Mouse (Mus musculus) hindbrain, embryonic 16.5 days (tissue): ENCODE data around the gene Chga. TPM values are rescaled to one million over a fixed set of nuclear protein-coding genes. Genes with fewer than 3 reads are reported as not detected.

ENCODE experiments used
- ATAC-seq: fragments of 200-750 bp; cut with Nextera tagmentation; 2 replicates; pipeline ENCODE4 v1.8.0; 2017; ENCODE audit warnings: moderate TSS enrichment, moderate library complexity
- H3K27ac ChIP-seq: fragments of 300-500 bp; sonication (generic); 2 replicates; pipeline ENCODE4 v1.5.1; 2014; ENCODE audit warnings: low read depth, mild to moderate bottlenecking, control low read depth, low read length, moderate library complexity
- H3K27me3 ChIP-seq: fragments of 300-500 bp; sonication (generic); replicated peaks from 2 replicates; pipeline ENCODE4 v1.6.1; 2014; ENCODE audit warnings: low read length; ENCODE audit not compliant: control insufficient read depth, insufficient read depth
- H3K36me3 ChIP-seq: fragments of 300-500 bp; sonication (generic); 2 replicates; pipeline ENCODE4 v1.6.1; 2014; ENCODE audit warnings: mild to moderate bottlenecking, low read length, moderate library complexity, mixed read lengths; ENCODE audit not compliant: control insufficient read depth, insufficient read depth
- H3K4me1 ChIP-seq: fragments of 300-500 bp; sonication (generic); 2 replicates; pipeline ENCODE4 v1.6.1; 2014; ENCODE audit warnings: low read depth, low read length; ENCODE audit not compliant: control insufficient read depth, insufficient read depth
- H3K4me2 ChIP-seq: fragments of 300-500 bp; sonication (generic); 2 replicates; pipeline ENCODE4 v1.6.1; 2014; ENCODE audit warnings: mild to moderate bottlenecking, low read length, control low read depth, moderate library complexity
- H3K4me3 ChIP-seq: fragments of 300-500 bp; sonication (generic); 2 replicates; pipeline ENCODE4 v1.5.1; 2014; ENCODE audit warnings: mild to moderate bottlenecking, low read length, control low read depth, moderate library complexity
- H3K9ac ChIP-seq: fragments of 300-500 bp; sonication (generic); 2 replicates; pipeline ENCODE4 v1.6.1; 2014; ENCODE audit warnings: low read depth, mild to moderate bottlenecking, control low read depth, low read length, moderate library complexity
- H3K9me3 ChIP-seq: fragments of 300-500 bp; sonication (generic); 2 replicates; pipeline ENCODE4 v1.6.1; 2014; ENCODE audit warnings: mild to moderate bottlenecking, low read length, moderate library complexity; ENCODE audit not compliant: control insufficient read depth
- WGBS: fragments of 180-500 bp; shearing (Covaris S2); extraction: QIAGEN DNeasy Blood & Tissue Kit; methylation state at CpG from one replicate; pipeline ENCODE4 v1.1.7; 2014; 5-methylcytosine and 5-hydroxymethylcytosine counted together
- polyA plus RNA-seq: library from polyadenylated mRNA; unstranded; fragments of >200 nt; fragmentation: Nextera tagmentation; extraction: Ambion mirVana; gene quantifications from 2 replicates; pipeline ENCODE4 v1.2.1, GENCODE M21; 2015

Gene Chga
- polyA plus RNA-seq, 1 experiment from 2014 or later = 224 TPM

DNA sequence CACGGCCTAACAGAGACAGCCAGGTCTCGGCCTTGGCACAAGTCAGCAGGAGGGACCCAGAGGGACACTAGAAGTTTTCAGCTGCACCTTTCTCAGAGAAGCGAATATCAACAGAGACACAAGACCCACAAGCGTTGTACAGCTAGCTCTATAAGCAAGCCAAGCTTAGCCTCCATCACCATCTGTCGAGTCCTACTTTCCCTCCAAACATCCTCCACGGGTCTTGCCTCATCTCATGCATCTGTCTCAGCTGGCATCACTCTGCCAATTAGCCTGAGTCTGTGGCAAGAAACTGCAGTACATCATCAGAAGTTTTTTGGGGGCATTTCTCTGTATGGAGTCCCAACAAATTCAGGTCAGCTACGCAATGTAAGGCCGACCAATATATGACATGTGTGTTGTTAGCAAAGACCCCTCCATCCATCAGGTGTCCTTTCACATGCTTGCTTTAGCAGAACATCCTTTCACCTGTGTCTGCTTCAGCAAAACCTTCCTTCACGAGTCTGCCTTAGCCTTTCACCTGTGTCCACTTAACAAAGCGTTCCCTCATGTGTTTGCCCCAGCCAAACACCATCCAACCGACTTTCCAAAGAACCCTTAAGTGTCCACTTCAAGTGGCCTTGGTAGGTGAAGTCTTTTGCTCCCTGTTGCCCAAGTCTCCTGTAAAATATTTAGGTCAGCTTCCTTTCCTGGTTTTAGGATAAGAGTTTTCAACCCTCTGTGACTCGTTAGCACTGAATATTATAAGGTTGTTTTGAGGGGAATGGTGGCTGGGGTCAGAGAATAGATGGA is 34.6 kb upstream of the Chga start:
- WGBS = 91% methylated on average over 12 of the region's 12 CpGs
- no peak overlapping the region for H3K4me3 ChIP-seq
- H3K9ac ChIP-seq = no peak overlapping the region
- no peak for ATAC-seq
- H3K36me3 ChIP-seq = no peaks in the 10 kb centered on the region
- H3K4me1 ChIP-seq = 0 out of 2 replicates have a peak, but pooled peaks cover 5% of the 10 kb centered on the region
- H3K27me3 ChIP-seq = no peaks in the 10 kb centered on the region
- no peaks in the 10 kb centered on the region for H3K9me3 ChIP-seq
- no peak overlapping the region for H3K4me2 ChIP-seq
- no peak overlapping the region for H3K27ac ChIP-seq

DNA sequence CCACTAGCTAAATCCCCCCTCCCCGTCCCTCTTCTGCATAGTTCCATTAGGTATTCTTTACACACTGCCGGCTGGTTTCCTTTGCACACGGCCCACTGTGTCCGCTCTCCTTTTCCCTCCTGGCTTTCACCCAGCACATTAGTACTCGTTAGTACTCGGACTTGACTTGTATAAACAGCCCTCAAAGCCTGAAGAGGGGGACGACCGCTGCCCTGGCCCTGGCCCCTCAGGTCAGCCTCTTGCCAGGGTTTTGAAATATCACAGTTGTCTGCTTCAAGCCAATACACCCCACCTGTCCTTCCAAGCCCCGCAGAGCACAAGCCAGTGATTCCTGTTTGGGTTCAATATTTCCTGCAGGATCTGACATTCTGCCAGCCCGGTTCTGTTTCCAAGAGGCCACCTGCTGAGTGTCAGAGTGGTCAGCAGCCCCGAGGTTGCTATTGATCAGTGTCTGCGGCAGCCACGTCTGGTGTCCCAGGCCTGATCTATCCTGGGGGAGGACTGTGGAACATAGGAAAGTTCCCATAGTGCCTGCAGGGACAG is 32.9 kb upstream of the Chga start:
- H3K27me3 ChIP-seq = no peaks in the 10 kb centered on the region; the same call in 1 of the 2 replicates
- ATAC-seq = peak; percentile 68
- no peak overlapping the region for H3K9ac ChIP-seq
- no peaks in the 10 kb centered on the region for H3K36me3 ChIP-seq
- WGBS = 34% methylated on average over 13 of the region's 13 CpGs
- no peak overlapping the region for H3K4me2 ChIP-seq
- H3K4me3 ChIP-seq = no peak overlapping the region
- no peak overlapping the region for H3K27ac ChIP-seq
- no peaks in the 10 kb centered on the region for H3K9me3 ChIP-seq
- 0 out of 2 replicates have a peak, but pooled peaks cover 5% of the 10 kb centered on the region for H3K4me1 ChIP-seq

DNA sequence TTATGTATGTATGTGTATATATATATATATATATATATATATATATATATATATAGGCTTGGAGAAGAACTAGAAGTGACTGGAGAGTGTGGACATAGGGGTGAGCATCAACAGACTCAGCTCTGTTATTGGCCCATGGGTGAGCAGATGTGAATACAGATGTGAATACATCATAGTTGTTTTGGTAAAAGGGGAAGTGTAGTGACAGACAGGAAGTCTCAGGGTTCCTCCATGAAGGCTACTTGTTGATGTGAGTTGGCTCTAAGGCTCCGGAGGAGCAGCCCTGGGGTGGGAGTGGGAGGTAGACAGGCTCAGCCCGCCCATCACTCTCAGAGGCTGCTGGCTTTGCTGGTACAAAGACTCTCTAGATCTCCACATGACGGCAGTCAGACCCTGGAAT is 30.6 kb upstream of the Chga start:
- no peak for ATAC-seq
- Histone ChIP-seq H3K4me1 (0 out of 2 replicates have a peak, but pooled peaks cover 5% of the 10 kb centered on the region), H3K4me2 (no peak overlapping the region), H3K9me3 (no peaks in the 10 kb centered on the region), H3K4me3 (no peak overlapping the region), H3K36me3 (no peaks in the 10 kb centered on the region), H3K27me3 (no peaks in the 10 kb centered on the region; the same call in 1 of the 2 replicates), H3K27ac (no peak overlapping the region), H3K9ac (no peak overlapping the region)
- WGBS = 77% methylated on average over 3 of the region's 3 CpGs

- no peak for ATAC-seq
- no peaks in the 10 kb centered on the region for H3K9me3 ChIP-seq
- WGBS = 28% methylated on average over 6 of the region's 6 CpGs
- H3K36me3 ChIP-seq = no peaks in the 10 kb centered on the region
- H3K4me1 ChIP-seq = 0 out of 2 replicates have a peak, but pooled peaks cover 5% of the 10 kb centered on the region
- no peak overlapping the region for H3K4me2 ChIP-seq
- H3K4me3 ChIP-seq = no peak overlapping the region
- H3K9ac ChIP-seq = no peak overlapping the region
- no peaks in the 10 kb centered on the region; the same call in 1 of the 2 replicates for H3K27me3 ChIP-seq
- no peak overlapping the region for H3K27ac ChIP-seq
These were observed 30.0 kb upstream of the Chga start for GRCm38 (mm10) chr12:102524760-102525159.

DNA sequence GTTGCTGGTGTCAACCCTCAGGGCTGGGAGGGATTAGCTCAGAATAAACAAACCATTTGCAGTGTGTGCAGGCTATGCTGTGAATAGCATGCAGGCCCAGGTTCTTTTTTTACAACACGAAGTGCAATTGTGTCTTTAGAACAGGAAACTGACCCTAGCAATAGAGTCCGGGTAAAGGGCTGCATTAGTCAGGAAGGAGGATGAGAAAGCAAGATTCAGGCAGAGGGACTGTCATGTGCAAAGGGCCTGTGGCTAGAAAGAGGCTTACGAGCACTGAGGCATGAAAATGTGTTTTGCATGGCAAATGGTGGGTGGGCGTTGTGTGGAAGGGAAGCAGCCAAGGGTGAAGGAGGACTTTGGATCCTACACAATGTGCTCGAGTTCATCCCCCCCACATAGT is 26.8 kb upstream of the Chga start:
- Histone ChIP-seq H3K36me3 (no peaks in the 10 kb centered on the region), H3K27me3 (no peaks in the 10 kb centered on the region; the same call in 1 of the 2 replicates), H3K4me2 (no peak overlapping the region), H3K27ac (no peak overlapping the region), H3K4me1 (no peaks in the 10 kb centered on the region; the same call in 1 of the 2 replicates), H3K9ac (no peak overlapping the region), H3K4me3 (no peak overlapping the region), H3K9me3 (no peaks in the 10 kb centered on the region)
- no peak for ATAC-seq
- WGBS = 71% methylated on average over 5 of the region's 5 CpGs

DNA sequence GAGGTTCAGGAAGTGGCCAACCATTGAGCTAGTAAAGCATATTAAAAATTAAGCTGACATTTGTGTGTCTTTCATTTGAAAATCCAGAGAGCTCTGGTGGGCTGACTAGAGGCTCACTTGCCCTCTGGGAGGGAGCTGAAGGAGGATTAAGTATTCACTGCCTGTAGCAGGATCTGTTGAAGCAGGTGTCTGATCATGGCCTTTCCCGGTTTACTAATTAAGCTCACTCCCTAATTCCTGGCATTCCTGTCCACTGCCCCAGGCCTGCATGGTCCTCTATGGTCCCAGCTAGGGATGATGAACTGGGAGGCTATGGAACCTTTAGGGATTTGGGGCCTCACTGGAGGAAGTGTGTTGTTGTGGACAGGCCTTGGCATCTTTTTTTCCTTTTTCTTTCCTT is 19.0 kb upstream of the Chga start:
- H3K4me2 ChIP-seq = no peak overlapping the region
- no peaks in the 10 kb centered on the region for H3K36me3 ChIP-seq
- WGBS = 48% methylated on average over 1 of the region's 1 CpGs
- no peak for ATAC-seq
- no peaks in the 10 kb centered on the region for H3K9me3 ChIP-seq
- no peaks in the 10 kb centered on the region; the same call in 1 of the 2 replicates for H3K4me1 ChIP-seq
- no peaks in the 10 kb centered on the region for H3K27me3 ChIP-seq
- H3K27ac ChIP-seq = no peak overlapping the region
- no peak overlapping the region for H3K4me3 ChIP-seq
- H3K9ac ChIP-seq = no peak overlapping the region

DNA sequence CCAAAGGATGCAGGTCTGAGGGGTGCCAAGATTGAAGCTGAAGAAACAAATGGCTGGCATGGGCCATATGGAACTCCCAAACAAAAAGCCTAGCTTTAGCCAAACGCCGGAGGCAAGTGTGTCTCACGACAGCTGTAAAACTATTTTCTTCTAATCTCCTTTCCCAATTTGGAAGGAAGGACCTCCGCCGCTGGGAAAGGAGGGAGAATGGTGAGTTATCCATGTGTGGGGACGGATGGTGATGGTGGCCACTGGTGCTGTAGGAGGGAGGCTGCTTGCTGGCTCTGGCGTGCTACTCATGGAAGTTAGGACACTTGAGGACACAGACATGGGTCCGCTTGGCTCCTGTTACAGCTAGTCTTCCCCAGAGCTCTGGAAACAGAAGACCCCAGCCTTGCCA is 14.5 kb upstream of the Chga start:
- 72% methylated on average over 8 of the region's 8 CpGs for WGBS
- no peak for ATAC-seq
- H3K36me3 ChIP-seq = no peaks in the 10 kb centered on the region
- no peaks in the 10 kb centered on the region for H3K4me1 ChIP-seq
- H3K4me2 ChIP-seq = no peak overlapping the region
- H3K4me3 ChIP-seq = no peak overlapping the region
- no peaks in the 10 kb centered on the region for H3K9me3 ChIP-seq
- H3K27me3 ChIP-seq = no peaks in the 10 kb centered on the region
- H3K9ac ChIP-seq = no peak overlapping the region
- no peak overlapping the region for H3K27ac ChIP-seq

- Histone ChIP-seq H3K9me3 (no peaks in the 10 kb centered on the region), H3K27me3 (no peaks in the 10 kb centered on the region), H3K27ac (no peak overlapping the region), H3K4me3 (no peak overlapping the region), H3K4me2 (no peak overlapping the region), H3K4me1 (no peaks in the 10 kb centered on the region), H3K9ac (no peak overlapping the region), H3K36me3 (no peaks in the 10 kb centered on the region)
- no peak for ATAC-seq
- WGBS = 86% methylated on average over 7 of the region's 7 CpGs
These were observed 13.6 kb upstream of the Chga start for GRCm38 (mm10) chr12:102541168-102541567.

DNA sequence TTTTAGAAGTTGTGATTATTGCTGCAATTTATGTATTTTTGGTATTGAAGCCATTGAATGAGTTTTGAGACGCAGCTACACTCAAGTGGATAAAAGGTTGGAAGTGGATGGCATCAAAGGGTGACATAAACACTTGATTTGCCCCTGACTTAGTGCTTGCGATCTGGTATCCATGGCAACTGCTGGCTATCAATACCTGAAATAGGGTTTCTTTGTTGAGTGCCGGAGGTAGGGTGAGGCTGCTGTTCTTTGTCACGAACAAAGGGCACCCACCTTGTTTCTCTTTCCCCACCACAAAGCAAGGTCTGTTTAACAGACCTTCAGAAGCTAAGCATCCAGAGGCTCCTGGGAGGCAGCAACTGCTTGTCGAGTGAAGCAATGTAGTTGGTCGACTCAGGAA is 9.6 kb upstream of the Chga start:
- no peaks in the 10 kb centered on the region for H3K36me3 ChIP-seq
- H3K4me2 ChIP-seq = no peak overlapping the region
- H3K27ac ChIP-seq = no peak overlapping the region
- WGBS = 64% methylated on average over 6 of the region's 6 CpGs
- no peaks in the 10 kb centered on the region for H3K27me3 ChIP-seq
- H3K9me3 ChIP-seq = no peaks in the 10 kb centered on the region
- no peak overlapping the region for H3K4me3 ChIP-seq
- no peaks in the 10 kb centered on the region for H3K4me1 ChIP-seq
- ATAC-seq = no peak
- H3K9ac ChIP-seq = no peak overlapping the region
